Mouse (Mus musculus) brain, embryonic 14.5 days (tissue): ENCODE measurements at regions not wholly inside any gene's neighbourhood (a gene's known extent, or its start where the extent isn't known, plus 50 kb on each side); places are given as distances from the start of the nearest gene placed in this dataset.

ENCODE experiments used
- CTCF ChIP-seq: fragments of 200-500 bp; IDR thresholded peaks from 2 replicates; pipeline ENCODE4 v1.5.1; 2012; ENCODE audit warnings: inconsistent platforms, mild to moderate bottlenecking, moderate library complexity, borderline replicate concordance; ENCODE audit not compliant: insufficient read depth, insufficient read length; ENCODE audit errors: extremely low read depth
- POLR2A ChIP-seq: fragments of 200-500 bp; IDR thresholded peaks from 2 replicates; pipeline ENCODE4 v1.6.1; 2012; ENCODE audit warnings: mild to moderate bottlenecking, inconsistent platforms, borderline replicate concordance; ENCODE audit not compliant: poor library complexity, insufficient read depth, insufficient read length, severe bottlenecking; ENCODE audit errors: extremely low read depth

DNA sequence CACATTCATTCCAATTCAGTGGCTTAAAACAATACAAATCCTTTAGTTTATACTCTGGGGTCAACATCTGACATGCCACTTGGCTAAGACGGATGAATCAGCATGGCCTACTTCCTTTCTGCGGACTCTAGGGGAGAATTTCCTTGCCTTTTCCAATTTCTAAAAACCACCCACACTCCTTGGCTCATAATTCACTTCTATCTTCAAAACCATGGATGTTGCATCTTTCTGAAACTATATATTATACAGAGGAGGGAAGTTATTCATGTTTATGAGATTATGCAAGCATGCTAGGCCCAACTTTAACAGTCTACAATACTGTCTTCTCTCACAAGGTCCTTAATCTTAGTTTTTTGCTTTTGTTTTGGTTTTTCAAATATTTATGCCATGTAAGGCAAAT is 273.0 kb upstream of the Col8a1 start:
- TF ChIP-seq CTCF, result no peak
- TF ChIP-seq POLR2A, result no peak
